Mouse (Mus musculus): Measurements from ENCODE around the gene Vmn1r177. TPM values are rescaled to one million over a fixed set of nuclear protein-coding genes. Genes with fewer than 3 reads are reported as not detected.
"Not testable (repeated sequence)": the region's sequence is repeated elsewhere in the genome, so short reads cannot be mapped to it uniquely, and the experiment has no call there.

The Vmn1r177 gene
- not detected in 2 replicates for polyA plus RNA-seq (2014; fragmentation: Nextera tagmentation; extraction: Ambion mirVana)

GRCm38 (mm10) chr7:23866349-23866748, at the start of gene Vmn1r177:
Gene Vmn1r177 (minus strand): TSS chr7:23866449.
- 13% methylated on average over 1 of the region's 1 CpGs for WGBS
- H3K27me3 ChIP-seq (replicated peaks; ENCODE audit: control insufficient read depth, insufficient read depth, low read length); H3K9me3 ChIP-seq (ENCODE audit: control insufficient read depth, low read length); H3K36me3 ChIP-seq (ENCODE audit: control insufficient read depth, insufficient read depth, low read length); H3K4me3 ChIP-seq (ENCODE audit: low read depth, low read length); DNase-seq (ENCODE audit: low spot score); H3K4me2 ChIP-seq (ENCODE audit: low read length); H3K27ac ChIP-seq (ENCODE audit: low read depth); H3K9ac ChIP-seq (ENCODE audit: low read length); ATAC-seq (replicated peaks; ENCODE audit: low FRiP score, low TSS enrichment, low read depth); H3K4me1 ChIP-seq (replicated peaks; ENCODE audit: control insufficient read depth, insufficient read depth, low read length): not testable (repeated sequence)

- Histone ChIP-seq H3K9me3 (ENCODE audit: control insufficient read depth, low read length) (peaks cover 6% of the 10 kb centered on the region; the same call in 1 of the 2 replicates), H3K4me2 (ENCODE audit: low read length) (no peak within 1 kb of the TSS), H3K27ac (ENCODE audit: low read depth) (no peak within 1 kb of the TSS), H3K9ac (ENCODE audit: low read length) (no peak within 1 kb of the TSS), H3K4me3 (ENCODE audit: low read depth, low read length) (no peak within 1 kb of the TSS), H3K4me1 (replicated peaks; ENCODE audit: control insufficient read depth, insufficient read depth, low read length) (no peaks in the 10 kb centered on the region), H3K27me3 (replicated peaks; ENCODE audit: control insufficient read depth, insufficient read depth, low read length) (no peaks in the 10 kb centered on the region), H3K36me3 (ENCODE audit: control insufficient read depth, insufficient read depth, low read length) (no peaks in the 10 kb centered on the region)
- ATAC-seq (replicated peaks; ENCODE audit: low FRiP score, low TSS enrichment, low read depth) (no peak), DNase-seq (ENCODE audit: low spot score) (no peak)
- 86% methylated on average over 1 of the region's 1 CpGs for WGBS
Measured at GRCm38 (mm10) chr7:23891709-23892108, 25.5 kb upstream of the Vmn1r177 start, which contains the start of gene Vmn1r178. Gene Vmn1r178 (plus strand): TSS chr7:23892009.

GRCm38 (mm10) chr7:23876918-23877317, 10.7 kb upstream of the Vmn1r177 start:
- not testable (repeated sequence) for H3K4me2 ChIP-seq (ENCODE audit: low read length); H3K27me3 ChIP-seq (replicated peaks; ENCODE audit: control insufficient read depth, insufficient read depth, low read length); H3K27ac ChIP-seq (ENCODE audit: low read depth); H3K36me3 ChIP-seq (ENCODE audit: control insufficient read depth, insufficient read depth, low read length); DNase-seq (ENCODE audit: low spot score); ATAC-seq (replicated peaks; ENCODE audit: low FRiP score, low TSS enrichment, low read depth); H3K4me3 ChIP-seq (ENCODE audit: low read depth, low read length); H3K4me1 ChIP-seq (replicated peaks; ENCODE audit: control insufficient read depth, insufficient read depth, low read length); H3K9ac ChIP-seq (ENCODE audit: low read length); H3K9me3 ChIP-seq (ENCODE audit: control insufficient read depth, low read length)
- WGBS: 51% methylated on average over 3 of the region's 4 CpGs

- not testable (repeated sequence) for H3K27ac ChIP-seq (ENCODE audit: low read depth); H3K9me3 ChIP-seq (ENCODE audit: control insufficient read depth, low read length); H3K4me1 ChIP-seq (replicated peaks; ENCODE audit: control insufficient read depth, insufficient read depth, low read length); H3K27me3 ChIP-seq (replicated peaks; ENCODE audit: control insufficient read depth, insufficient read depth, low read length); H3K4me2 ChIP-seq (ENCODE audit: low read length); H3K9ac ChIP-seq (ENCODE audit: low read length); ATAC-seq (replicated peaks; ENCODE audit: low FRiP score, low TSS enrichment, low read depth); H3K4me3 ChIP-seq (ENCODE audit: low read depth, low read length); DNase-seq (ENCODE audit: low spot score); H3K36me3 ChIP-seq (ENCODE audit: control insufficient read depth, insufficient read depth, low read length)
- WGBS: no CpG with 5 or more reads among the region's 1 CpGs
Measured at GRCm38 (mm10) chr7:23837272-23837671, 29.0 kb downstream of the Vmn1r177 start, which contains the start of gene Vmn1r176. Gene Vmn1r176 (minus strand): TSS chr7:23837372.

Other genes starting within 250 kb of the Vmn1r177 start
- not detected in 2 replicates for gene Vmn1r171, start 235.7 kb downstream of the Vmn1r177 start, polyA plus RNA-seq (2014; fragmentation: Nextera tagmentation; extraction: Ambion mirVana)
- not detected in 2 replicates for gene Vmn1r172, start 208.1 kb downstream of the Vmn1r177 start, polyA plus RNA-seq (2014; fragmentation: Nextera tagmentation; extraction: Ambion mirVana)
- gene Vmn1r173, start 165.7 kb downstream of the Vmn1r177 start, polyA plus RNA-seq (2014; fragmentation: Nextera tagmentation; extraction: Ambion mirVana): not detected in 2 replicates
- gene Vmn1r174, start 114.2 kb downstream of the Vmn1r177 start, polyA plus RNA-seq (2014; fragmentation: Nextera tagmentation; extraction: Ambion mirVana): not detected in 2 replicates
- not detected in 2 replicates for gene Vmn1r175, start 55.8 kb downstream of the Vmn1r177 start, polyA plus RNA-seq (2014; fragmentation: Nextera tagmentation; extraction: Ambion mirVana)
- gene Vmn1r176, start 29.1 kb downstream of the Vmn1r177 start, polyA plus RNA-seq (2014; fragmentation: Nextera tagmentation; extraction: Ambion mirVana): not detected in 2 replicates
- gene Vmn1r178, start 25.6 kb upstream of the Vmn1r177 start, polyA plus RNA-seq (2014; fragmentation: Nextera tagmentation; extraction: Ambion mirVana): not detected in 2 replicates
- not detected in 2 replicates for gene Vmn1r179, start 60.5 kb upstream of the Vmn1r177 start, polyA plus RNA-seq (2014; fragmentation: Nextera tagmentation; extraction: Ambion mirVana)
- not detected in 2 replicates for gene Vmn1r180, start 84.2 kb upstream of the Vmn1r177 start, polyA plus RNA-seq (2014; fragmentation: Nextera tagmentation; extraction: Ambion mirVana)
- gene Vmn1r181, start 108.2 kb upstream of the Vmn1r177 start, polyA plus RNA-seq (2014; fragmentation: Nextera tagmentation; extraction: Ambion mirVana): not detected in 2 replicates
- not detected in 2 replicates for gene V1rd19, start 135.2 kb upstream of the Vmn1r177 start, polyA plus RNA-seq (2014; fragmentation: Nextera tagmentation; extraction: Ambion mirVana)
- gene Vmn1r183, start 186.8 kb upstream of the Vmn1r177 start, polyA plus RNA-seq (2014; fragmentation: Nextera tagmentation; extraction: Ambion mirVana): 0.07 TPM in 1 of 2 replicates, not detected in the other
- 20.5 and 26.3 TPM in 2 replicates for gene Zfp180, start 215.5 kb upstream of the Vmn1r177 start, polyA plus RNA-seq (2014; fragmentation: Nextera tagmentation; extraction: Ambion mirVana)
- gene Zfp112, start 245.9 kb upstream of the Vmn1r177 start, polyA plus RNA-seq (2014; fragmentation: Nextera tagmentation; extraction: Ambion mirVana): 5.5 and 7.6 TPM in 2 replicates